Mouse (Mus musculus): ENCODE results near the gene Sorbs2. TPM values are rescaled to one million over a fixed set of nuclear protein-coding genes. Genes with fewer than 3 reads are reported as not detected.

Gene Sorbs2
- polyA plus RNA-seq, 1 experiment: 110 TPM

DNA sequence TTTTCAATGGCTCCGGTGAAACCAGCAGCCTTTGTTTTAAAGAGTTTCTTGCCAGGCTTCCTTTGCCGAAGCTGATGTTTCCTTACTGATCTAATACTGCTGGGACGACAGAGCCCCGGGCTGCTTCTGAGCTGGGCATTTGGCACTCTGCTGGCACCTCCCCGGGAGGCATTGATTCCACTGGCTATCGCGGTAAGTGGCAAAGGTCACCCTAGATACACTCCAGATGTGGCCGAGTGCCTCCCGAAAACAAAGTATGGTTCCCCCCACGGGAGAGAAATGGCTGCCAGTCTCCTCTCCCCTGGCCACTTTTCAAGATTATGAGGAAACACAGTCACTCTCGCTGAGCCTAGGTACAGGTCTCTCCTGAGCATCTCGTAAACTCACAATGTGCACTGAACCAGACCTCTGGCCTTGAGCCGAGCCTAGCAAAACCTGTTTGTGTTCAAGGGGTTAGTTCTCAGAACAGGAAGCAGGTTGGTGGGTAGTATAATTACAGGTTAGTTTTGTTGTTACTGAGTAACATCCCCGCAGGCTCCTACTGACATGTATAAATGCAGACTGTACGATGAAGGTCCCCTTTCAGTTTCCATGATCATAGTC, 114.1 kb downstream of the Sorbs2 start:
- DNase-seq (ENCODE audit: low spot score): no peak

DNA sequence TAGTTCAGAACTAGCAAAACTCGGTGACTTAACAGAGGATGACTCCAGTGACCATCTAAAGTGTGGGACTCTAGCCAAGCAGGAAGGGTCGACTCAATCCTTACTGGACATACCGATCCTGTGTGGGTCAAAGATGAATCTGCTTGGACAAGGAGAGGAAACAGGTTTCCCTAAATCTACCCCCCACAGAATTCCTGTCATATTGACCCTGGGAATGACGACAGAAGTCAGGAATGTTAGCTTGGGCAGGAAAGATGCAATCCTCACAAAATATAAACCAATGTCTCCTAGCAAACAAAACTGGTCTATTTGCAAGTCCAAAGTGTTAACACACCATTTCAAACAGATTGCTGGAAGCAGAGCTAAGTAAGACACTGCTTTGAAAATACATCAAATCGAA, 118.8 kb downstream of the Sorbs2 start:
- no peak for DNase-seq (ENCODE audit: low spot score)

DNA sequence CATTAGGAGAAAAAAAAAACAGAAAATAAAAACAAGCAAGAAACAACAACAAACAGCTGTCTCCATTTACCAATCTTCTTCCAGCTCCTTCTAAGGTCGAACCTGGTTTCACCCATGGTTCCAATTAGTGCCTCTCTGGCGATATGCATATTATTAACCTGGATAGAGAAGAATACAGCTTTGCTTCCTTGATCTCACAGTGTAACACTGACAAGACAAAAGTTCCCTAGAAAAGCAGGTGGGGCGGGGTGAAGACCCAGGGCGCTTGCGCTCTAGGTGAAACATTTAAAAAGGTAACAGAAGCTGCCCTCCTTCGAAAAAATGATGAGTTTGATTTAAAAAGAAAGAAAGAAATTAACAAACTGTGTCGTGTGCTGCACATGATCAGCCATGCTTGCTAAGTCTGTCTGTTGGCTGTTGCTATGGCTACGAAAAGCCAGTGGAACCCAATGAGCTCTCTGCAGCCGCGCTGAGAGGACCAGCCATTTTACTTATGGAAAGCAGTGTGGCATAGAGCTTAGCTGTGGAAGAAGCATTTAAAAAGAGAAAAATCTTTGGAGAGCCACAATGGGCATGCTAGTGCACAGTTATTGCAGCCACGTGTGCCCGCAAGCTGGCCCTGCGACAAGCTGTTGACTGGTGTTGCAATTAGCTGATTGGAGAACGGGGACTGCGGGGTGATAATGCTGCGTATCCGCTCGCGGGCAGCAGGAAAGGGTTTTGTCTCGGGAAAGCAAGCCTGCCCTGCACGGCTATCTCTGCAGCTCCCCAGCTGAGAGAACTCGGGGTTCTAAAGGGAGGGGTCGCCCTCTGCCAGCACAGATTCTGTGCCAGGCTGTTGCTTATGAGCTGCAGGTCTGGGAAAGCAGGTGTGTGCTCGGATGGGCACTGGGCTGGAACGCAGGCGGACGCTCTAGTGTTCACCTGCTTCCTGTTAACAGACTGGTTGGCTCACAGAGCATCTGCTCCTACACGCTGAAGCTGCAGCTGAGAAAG, 120.0 kb downstream of the Sorbs2 start:
- peak; percentile 36 for DNase-seq (ENCODE audit: low spot score)

DNA sequence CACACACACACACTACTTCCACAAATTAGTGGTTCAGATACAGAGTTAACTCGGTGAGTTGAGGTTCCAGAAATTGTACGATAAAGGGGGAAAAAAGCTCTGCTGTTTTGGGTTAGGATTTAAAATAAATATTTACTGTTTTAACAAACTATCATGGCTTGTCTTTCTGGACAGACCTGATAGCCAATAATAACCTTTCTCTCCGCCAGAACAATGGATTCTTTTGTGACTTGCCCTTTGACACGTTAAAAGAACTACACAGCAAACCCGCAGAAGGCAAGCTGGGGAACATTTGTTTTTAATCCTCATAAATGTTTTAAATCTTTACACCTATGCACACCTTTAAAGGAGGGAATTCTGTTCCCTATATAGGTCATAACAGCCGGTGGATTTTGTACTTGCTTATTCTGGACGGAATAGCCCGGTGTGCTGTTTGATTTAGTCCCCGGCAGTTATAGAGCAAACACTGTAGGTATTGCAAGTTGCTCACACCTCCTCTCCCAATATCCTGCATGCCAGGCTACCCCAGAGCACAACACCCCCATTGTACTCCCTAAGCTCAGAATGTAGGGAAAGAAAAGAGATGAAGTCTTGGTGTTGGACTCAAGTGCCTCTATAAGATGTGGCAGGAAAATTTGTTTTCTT, 121.0 kb downstream of the Sorbs2 start:
- no peak for DNase-seq (ENCODE audit: low spot score)

DNA sequence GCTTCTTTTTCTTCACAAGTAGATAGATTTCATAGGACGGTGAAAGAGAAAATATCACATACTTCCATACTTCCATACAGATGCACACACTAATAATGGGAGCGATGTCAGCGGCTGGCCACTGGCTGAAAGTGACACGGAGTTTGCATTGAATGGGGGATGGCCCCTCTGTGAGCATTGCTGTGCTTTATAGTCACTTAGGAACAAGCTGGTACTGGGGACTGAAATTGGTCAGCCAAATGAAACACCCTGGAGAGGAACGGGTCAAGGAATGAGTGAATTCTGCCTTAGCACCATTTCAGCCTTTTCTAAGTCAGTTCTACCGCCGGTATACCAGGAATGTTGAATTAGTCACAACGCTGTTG, 121.5 kb downstream of the Sorbs2 start:
- DNase-seq (ENCODE audit: low spot score): no peak

DNA sequence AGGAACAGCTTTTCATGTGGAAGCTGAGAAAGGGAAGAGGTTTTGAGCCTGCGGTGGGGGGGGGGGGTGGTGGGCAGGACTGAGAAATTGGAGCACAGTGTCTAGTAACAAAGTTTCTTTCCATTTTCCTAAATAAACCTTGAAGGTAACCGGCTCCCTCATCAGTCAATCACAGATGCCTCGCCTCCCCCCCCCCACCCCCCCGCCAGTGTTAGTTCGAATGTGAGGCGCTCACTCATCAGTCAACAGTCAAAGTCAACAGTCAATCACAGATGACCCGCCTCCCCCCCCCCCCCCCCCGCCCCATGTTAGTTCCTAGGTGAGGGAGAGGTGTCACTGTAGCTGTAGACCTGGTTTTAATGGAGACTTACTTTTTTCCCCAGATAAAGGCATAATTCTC, 123.4 kb downstream of the Sorbs2 start:
- no peak for DNase-seq (ENCODE audit: low spot score)

DNA sequence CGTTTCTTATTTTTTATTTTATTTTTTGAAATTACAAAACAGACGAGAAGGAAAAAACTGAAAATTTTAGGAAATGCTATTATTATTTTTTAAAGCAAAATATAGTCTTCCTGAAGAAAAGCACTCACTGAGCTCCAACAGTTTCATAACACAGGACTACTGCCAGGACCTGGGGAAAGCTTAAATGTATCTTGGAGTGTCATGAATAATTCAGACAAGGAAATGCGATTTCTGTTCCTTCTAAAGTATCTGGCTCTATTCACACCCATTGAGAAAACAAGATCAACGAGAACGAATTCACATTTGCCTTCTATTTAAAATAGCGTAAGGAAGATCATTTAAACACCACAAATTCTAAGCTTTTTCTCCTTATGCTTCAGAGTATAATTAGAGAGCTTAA, 127.6 kb downstream of the Sorbs2 start:
- no peak for DNase-seq (ENCODE audit: low spot score)

DNA sequence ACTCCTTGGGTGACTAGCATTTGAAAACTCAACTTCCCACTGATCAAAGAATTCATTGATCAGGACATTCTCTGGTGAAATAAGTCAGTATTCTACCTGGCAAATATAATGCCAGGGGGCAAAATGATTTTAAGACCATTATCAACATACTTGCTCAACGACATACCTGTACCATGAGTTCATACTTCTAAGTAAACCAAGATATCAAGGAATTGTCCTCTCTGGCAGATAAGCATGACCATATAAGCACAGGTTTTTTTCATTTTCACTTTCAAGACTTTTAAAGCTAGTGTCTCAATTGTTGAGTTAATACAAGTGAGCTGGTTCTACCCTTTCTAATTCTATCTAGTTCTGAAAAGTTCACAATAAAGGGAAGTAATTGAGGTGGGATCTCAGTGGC, 130.2 kb downstream of the Sorbs2 start:
- no peak for DNase-seq (ENCODE audit: low spot score)

DNA sequence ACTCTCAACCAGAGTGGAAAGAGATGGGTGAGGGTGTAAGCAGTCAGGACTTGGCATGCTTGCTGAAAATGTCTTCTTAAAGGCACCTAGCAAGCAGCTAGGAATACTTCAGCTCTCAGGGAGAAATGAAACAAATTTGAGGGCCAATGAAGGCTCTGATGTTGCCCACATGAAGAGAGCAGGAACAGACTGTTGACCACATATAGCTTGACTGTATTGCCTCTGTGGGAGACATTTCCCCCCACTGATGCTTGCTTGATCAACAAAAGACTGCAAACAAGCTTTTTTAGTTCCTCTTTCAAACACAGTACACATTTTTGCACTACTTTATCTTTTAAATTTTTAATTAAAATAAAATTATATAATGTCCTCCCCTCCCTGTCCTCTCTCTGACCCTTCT, 131.9 kb downstream of the Sorbs2 start:
- DNase-seq (ENCODE audit: low spot score): no peak

DNA sequence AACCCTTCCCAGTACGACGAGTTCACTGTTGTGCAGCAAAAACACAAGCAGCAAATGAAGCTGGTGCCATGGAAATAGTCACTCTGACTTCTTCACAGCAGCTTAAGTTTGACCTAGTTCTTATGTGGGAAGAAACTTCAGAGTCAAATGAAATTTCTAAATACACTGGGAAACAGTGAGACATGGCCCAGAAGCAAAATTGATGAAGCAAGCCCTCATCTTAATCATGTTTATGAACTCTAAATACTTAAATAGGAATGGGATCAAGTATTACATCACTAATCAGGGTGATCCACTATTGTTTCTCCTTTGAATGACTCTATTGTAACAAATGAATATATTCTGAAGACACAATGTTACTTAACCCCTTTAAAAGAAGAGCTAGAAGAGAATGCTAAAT, 137.1 kb downstream of the Sorbs2 start:
- DNase-seq (ENCODE audit: low spot score): no peak

DNA sequence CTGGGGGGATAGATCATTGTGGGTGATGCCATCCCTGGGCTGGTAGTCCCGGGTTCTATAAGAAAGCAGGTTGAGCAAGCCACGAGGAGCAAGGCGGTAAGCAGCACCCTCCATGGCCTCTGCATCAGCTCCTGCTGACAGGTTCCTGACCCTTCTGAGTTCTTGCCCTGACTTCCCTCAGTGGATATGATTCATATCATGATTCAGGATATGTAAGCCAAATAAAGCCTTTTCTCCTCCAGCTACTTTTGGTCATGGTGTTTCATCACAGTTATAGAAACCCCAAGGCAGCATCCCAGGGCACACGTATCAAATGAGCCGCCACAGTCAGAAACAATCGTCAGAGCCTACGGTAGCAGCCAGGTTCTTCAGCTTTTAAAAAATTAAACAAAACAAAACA, 141.5 kb downstream of the Sorbs2 start:
- DNase-seq (ENCODE audit: low spot score): no peak

DNA sequence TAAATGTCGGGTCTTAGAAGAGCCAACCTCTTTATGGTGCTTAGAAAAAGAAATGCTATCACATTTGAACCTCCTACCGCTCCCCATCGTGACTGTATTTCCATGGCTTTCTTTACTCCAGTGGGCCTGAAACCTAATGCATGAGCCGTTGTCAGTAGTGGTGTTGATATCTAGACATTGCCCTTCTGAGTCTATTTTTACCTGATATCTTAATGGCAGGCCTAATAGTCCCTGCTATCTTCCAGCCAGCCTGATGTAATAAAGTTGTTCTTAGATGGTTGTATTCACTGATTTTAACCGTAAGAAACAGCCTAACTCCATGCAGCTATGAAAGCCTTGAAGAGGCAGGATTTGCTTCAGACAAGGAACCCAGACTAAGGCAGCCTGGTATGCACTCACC, 142.4 kb downstream of the Sorbs2 start:
- no peak for DNase-seq (ENCODE audit: low spot score)

DNA sequence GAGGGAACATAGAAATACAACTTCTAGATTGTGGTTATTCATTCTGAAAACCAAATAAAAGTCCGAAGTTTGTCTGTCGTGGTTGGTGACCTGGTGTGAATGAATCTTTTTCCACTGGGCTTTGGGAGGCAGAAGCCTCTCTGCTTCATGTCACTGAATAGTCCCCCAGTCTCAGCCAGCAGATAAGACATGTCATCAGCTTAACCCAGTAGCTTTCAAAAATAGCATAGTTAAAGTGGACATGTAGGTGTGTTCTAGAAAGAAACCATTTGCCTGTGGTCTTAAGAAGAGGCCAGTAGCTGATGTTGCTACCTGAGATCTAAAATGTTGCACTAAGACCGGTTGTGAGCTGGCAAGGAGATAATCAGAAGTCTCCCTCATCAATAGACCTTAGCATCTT, 150.4 kb downstream of the Sorbs2 start:
- DNase-seq (ENCODE audit: low spot score): no peak

DNA sequence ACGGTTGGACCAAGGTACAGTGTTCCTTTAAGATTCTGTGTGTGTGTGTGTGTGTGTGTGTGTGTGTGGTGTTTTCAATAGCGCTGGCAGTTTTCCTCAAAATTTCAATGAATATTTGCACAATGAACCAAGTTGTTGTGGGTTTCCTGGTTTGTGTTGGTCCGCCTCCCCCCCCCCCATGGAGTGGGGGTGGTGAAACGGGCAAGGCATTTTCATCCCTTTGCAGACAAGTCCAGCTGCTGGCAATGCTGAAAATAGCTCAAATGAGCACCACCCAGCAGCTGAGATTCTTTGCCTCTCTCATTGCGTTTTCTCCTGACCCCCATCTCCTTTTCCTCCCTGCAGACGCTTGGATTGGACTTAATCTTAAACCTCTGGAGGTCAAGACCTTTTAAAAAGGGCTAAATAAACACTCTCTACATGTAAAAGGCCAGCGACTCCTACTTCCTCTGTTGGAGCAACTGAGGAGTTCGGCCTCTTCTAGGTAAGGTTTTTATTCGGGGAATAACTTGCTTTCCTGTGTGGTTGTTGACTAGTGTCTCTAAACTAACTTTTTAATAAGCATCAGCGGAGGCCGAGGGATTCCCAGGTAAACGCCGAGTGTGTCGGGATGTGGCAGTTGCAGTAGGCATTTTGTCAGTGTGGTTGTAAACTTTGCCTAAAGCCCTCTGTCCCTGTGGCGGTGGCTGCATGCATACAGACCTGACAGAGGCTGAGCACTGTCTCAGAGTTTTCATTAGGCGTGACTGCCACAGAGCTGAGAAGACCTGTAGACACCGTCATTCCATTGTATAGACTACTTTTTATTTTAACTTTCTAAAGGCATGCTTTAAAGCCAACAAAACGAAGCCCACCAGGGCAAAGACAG, 151.1 kb downstream of the Sorbs2 start:
- DNase-seq (ENCODE audit: low spot score): no peak

DNA sequence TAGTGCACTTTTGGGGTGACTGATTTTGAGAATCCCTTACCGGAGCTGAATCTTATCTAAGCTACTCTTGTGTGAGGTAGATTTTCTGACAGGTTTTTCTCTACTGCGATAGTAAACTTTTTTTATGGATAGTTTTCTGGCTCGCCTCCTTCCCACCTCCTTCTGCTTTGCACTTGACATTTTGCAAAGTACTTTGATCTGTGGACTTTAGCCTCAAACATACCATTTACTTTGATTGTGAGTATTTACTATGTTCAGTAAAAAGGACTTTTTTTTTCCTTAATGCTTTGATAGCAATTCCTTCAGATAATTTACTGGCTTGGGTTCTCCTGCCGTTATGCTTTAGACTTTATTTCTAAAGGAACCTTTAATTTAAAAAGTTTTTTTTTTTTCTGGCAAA, 151.9 kb downstream of the Sorbs2 start:
- no peak for DNase-seq (ENCODE audit: low spot score)

DNA sequence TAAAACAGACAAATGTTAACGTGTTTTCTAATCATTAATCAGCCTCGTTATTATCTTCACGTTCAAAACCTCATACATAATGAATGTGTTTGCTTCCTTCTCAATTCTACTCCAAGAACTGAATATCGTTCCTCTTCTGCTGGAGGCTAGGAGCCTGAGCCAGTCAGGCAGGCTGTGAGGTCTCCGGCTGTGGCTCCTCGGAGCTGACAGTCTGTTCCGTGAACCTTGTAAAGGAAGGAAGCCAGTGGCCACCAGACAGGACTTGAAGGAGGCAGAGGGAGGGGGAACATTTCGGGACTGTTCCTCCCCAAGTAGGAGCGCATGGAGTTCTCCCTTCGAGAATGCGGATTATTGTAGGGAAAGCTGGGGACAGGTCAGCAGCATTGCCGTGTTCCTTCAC, 153.0 kb downstream of the Sorbs2 start:
- DNase-seq (ENCODE audit: low spot score): no peak

DNA sequence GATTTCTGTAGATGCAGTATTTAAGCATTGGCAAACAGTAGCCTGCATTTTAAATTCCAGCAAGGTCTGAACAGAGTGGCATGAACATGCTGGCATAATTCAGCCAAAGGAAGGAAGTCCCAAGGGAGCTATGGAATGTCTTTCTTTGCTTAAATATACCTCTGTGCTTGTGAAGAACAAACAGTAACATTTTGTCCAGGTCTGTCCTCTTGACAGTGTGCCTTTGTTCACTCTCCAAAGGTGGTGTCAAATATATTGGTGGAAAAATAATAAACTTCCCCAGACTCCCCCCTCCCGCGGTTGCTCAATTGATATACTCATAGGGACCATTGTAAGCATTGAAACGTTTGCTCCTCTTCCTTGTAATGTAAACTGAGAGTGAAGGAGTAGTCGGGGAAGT, 154.0 kb downstream of the Sorbs2 start:
- DNase-seq (ENCODE audit: low spot score): no peak

DNA sequence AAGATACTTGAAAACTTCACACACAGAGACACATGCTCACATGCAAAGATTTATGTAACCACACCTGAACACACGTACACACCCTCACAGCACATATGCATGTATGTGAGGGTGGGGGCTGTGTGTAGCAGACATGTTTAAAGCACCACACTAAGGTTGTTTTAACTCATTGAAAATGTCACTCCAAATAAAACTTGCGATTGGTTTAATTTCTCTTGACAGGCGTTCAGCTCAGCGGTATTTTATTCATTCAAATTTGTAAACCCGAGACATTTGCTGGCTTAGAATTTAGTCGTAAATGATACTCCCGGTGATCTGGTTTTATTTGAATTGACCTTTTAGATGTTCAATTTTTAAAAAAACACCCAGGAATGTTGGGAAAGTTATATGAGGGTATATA, 158.6 kb downstream of the Sorbs2 start:
- DNase-seq (ENCODE audit: low spot score): no peak

DNA sequence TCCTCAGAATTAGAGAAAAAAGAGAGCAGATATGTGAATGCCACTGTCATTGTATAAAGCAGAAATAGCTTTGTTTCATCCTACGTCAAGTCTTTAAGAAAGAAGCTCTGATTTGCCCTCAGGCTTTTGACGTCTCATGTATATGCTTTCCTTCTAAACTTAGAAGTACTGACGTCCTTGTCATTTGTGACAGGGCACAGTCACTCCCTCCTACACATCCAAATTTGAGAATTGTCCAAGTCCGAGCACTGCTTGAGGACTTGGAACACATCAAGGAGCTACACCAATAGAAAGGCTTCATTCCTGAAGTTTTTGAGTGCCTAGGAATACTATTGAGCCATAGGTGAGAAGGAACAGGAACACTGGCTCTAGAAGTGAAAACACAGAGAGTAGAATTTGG, 165.6 kb downstream of the Sorbs2 start:
- no peak for DNase-seq (ENCODE audit: low spot score)

DNA sequence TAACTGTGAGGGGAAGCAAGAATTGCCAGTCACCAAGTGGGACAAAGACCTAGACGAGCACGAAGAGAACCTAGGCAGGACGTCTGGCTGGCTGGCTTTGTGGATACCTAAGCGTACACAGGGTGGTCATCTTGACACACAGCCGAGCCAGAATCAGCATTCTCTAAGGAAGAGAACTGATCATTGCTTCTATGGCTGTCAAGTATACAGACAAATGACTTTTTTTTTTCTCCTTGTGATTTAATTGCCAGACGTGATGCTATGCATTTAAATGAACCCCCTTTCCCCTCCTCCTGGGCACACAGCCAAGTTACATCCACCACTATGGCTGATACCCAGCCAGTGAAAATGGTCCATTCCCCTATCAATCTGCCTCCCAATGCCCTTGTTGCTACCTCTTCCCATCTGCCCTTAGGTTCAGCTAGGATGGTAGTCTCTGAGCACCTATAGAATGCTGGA, 168.3 kb downstream of the Sorbs2 start:
- no peak for DNase-seq (ENCODE audit: low spot score)

DNA sequence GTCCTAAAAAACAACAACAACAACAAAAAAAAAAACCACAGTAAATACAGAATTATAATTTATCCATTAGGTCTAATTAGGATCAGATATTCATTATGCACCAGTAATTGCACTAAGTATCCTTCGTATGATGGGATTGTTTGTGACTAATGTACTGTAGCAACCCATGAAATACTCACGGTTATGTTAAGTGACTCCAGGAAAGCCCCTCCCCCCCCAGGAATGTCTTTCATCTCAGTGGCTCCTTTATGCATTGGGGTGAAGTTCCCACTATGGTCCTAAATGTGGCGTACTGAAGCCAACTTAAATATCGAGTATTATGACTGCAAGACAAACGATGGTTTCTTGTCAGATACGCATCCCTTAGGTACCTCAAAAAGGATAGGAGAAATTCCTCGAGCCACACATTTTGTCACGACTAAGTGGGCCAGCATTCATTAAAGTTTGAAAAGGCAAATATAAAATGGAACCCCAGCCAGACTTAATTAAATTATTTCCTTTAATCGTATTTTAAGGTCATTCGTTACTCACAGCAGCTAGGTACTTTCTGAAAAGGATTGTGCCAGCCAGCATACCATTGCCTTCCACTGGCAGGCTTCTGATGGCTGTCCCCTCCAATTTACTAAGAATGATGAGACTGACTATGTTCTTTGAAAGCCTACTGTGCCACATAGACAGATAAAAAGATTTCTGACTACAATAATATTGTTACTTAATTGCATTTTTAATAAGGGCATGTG, 169.7 kb downstream of the Sorbs2 start:
- DNase-seq (ENCODE audit: low spot score): no peak

Measured in urinary bladder, adult 2 months (tissue).